Mouse (Mus musculus): ENCODE measurements around the gene Mast4. TPM values are rescaled to one million over a fixed set of nuclear protein-coding genes. Genes with fewer than 3 reads are reported as not detected.

The Mast4 gene
- polyA plus RNA-seq, 1 experiment from 2014 or later: 0.36 TPM

GRCm38 (mm10) chr13:103238034-103238705 is 96.1 kb downstream of the Mast4 start:
- Histone ChIP-seq H3K79me2 (ENCODE audit: inconsistent target) (no peaks in the 10 kb centered on the region), H3K27ac (no peak overlapping the region), H3K36me3 (ENCODE audit: inconsistent target) (no peaks in the 10 kb centered on the region), H3K4me3 (ENCODE audit: inconsistent target) (no peak overlapping the region)
- WGBS (ENCODE audit: missing documents): 91% methylated on average over 7 of the region's 7 CpGs

GRCm38 (mm10) chr13:103232171-103232570 is 102.1 kb downstream of the Mast4 start:
- Histone ChIP-seq H3K79me2 (ENCODE audit: inconsistent target) (no peaks in the 10 kb centered on the region), H3K27ac (no peak overlapping the region), H3K4me3 (ENCODE audit: inconsistent target) (no peak overlapping the region), H3K36me3 (ENCODE audit: inconsistent target) (no peaks in the 10 kb centered on the region)
- 95% methylated on average over 7 of the region's 7 CpGs for WGBS (ENCODE audit: missing documents)

- H3K36me3 ChIP-seq (ENCODE audit: inconsistent target): no peaks in the 10 kb centered on the region
- 89% methylated on average over 3 of the region's 4 CpGs for WGBS (ENCODE audit: missing documents)
- H3K27ac ChIP-seq: no peak overlapping the region
- no peak overlapping the region for H3K4me3 ChIP-seq (ENCODE audit: inconsistent target)
- no peaks in the 10 kb centered on the region for H3K79me2 ChIP-seq (ENCODE audit: inconsistent target)
These were observed 105.2 kb downstream of the Mast4 start for GRCm38 (mm10) chr13:103229069-103229468.

GRCm38 (mm10) chr13:103225895-103226815 is 108.1 kb downstream of the Mast4 start:
- Histone ChIP-seq H3K27ac (no peak overlapping the region), H3K36me3 (ENCODE audit: inconsistent target) (no peaks in the 10 kb centered on the region), H3K79me2 (ENCODE audit: inconsistent target) (no peaks in the 10 kb centered on the region), H3K4me3 (ENCODE audit: inconsistent target) (no peak overlapping the region)
- 45% methylated on average over 17 of the region's 17 CpGs for WGBS (ENCODE audit: missing documents)

GRCm38 (mm10) chr13:103225217-103225894 is 108.9 kb downstream of the Mast4 start:
- Histone ChIP-seq H3K27ac (no peak overlapping the region), H3K36me3 (ENCODE audit: inconsistent target) (no peaks in the 10 kb centered on the region), H3K79me2 (ENCODE audit: inconsistent target) (no peaks in the 10 kb centered on the region), H3K4me3 (ENCODE audit: inconsistent target) (no peak overlapping the region)
- 85% methylated on average over 11 of the region's 11 CpGs for WGBS (ENCODE audit: missing documents)

- 74% methylated on average over 11 of the region's 11 CpGs for WGBS (ENCODE audit: missing documents)
- no peak overlapping the region for H3K27ac ChIP-seq
- no peak overlapping the region for H3K4me3 ChIP-seq (ENCODE audit: inconsistent target)
- H3K36me3 ChIP-seq (ENCODE audit: inconsistent target): no peaks in the 10 kb centered on the region
- H3K79me2 ChIP-seq (ENCODE audit: inconsistent target): no peaks in the 10 kb centered on the region
These were observed 113.7 kb downstream of the Mast4 start for GRCm38 (mm10) chr13:103220479-103221064.

GRCm38 (mm10) chr13:103219999-103220398 is 114.3 kb downstream of the Mast4 start:
- Histone ChIP-seq H3K36me3 (ENCODE audit: inconsistent target) (no peaks in the 10 kb centered on the region), H3K79me2 (ENCODE audit: inconsistent target) (no peaks in the 10 kb centered on the region), H3K4me3 (ENCODE audit: inconsistent target) (no peak overlapping the region), H3K27ac (no peak overlapping the region)
- 71% methylated on average over 2 of the region's 2 CpGs for WGBS (ENCODE audit: missing documents)

- 90% methylated on average over 3 of the region's 3 CpGs for WGBS (ENCODE audit: missing documents)
- Histone ChIP-seq H3K79me2 (ENCODE audit: inconsistent target) (no peaks in the 10 kb centered on the region), H3K36me3 (ENCODE audit: inconsistent target) (no peaks in the 10 kb centered on the region), H3K4me3 (ENCODE audit: inconsistent target) (no peak overlapping the region), H3K27ac (no peak overlapping the region)
These were observed 116.8 kb downstream of the Mast4 start for GRCm38 (mm10) chr13:103217486-103217885.

- WGBS (ENCODE audit: missing documents): 60% methylated on average over 1 of the region's 3 CpGs
- H3K4me3 ChIP-seq (ENCODE audit: inconsistent target): no peak overlapping the region
- no peaks in the 10 kb centered on the region for H3K36me3 ChIP-seq (ENCODE audit: inconsistent target)
- H3K79me2 ChIP-seq (ENCODE audit: inconsistent target): no peaks in the 10 kb centered on the region
- H3K27ac ChIP-seq: no peak overlapping the region
These were observed 119.8 kb downstream of the Mast4 start for GRCm38 (mm10) chr13:103214506-103214905.

- Histone ChIP-seq H3K27ac (no peak overlapping the region), H3K36me3 (ENCODE audit: inconsistent target) (no peaks in the 10 kb centered on the region), H3K79me2 (ENCODE audit: inconsistent target) (no peaks in the 10 kb centered on the region), H3K4me3 (ENCODE audit: inconsistent target) (no peak overlapping the region)
- WGBS (ENCODE audit: missing documents): 32% methylated on average over 6 of the region's 6 CpGs
These were observed 122.3 kb downstream of the Mast4 start for GRCm38 (mm10) chr13:103211953-103212352.

- Histone ChIP-seq H3K36me3 (ENCODE audit: inconsistent target) (no peaks in the 10 kb centered on the region), H3K79me2 (ENCODE audit: inconsistent target) (no peaks in the 10 kb centered on the region), H3K4me3 (ENCODE audit: inconsistent target) (no peak overlapping the region), H3K27ac (no peak overlapping the region)
- 81% methylated on average over 11 of the region's 11 CpGs for WGBS (ENCODE audit: missing documents)
These were observed 122.8 kb downstream of the Mast4 start for GRCm38 (mm10) chr13:103211501-103211941.

GRCm38 (mm10) chr13:103210746-103211145 is 123.6 kb downstream of the Mast4 start:
- H3K27ac ChIP-seq: no peak overlapping the region
- H3K79me2 ChIP-seq (ENCODE audit: inconsistent target): no peaks in the 10 kb centered on the region
- H3K36me3 ChIP-seq (ENCODE audit: inconsistent target): no peaks in the 10 kb centered on the region
- 87% methylated on average over 4 of the region's 4 CpGs for WGBS (ENCODE audit: missing documents)
- H3K4me3 ChIP-seq (ENCODE audit: inconsistent target): no peak overlapping the region

GRCm38 (mm10) chr13:103207199-103207598 is 127.1 kb downstream of the Mast4 start:
- whole genome bisulfite sequencing (ENCODE audit: missing documents): 81% methylated on average over 4 of the region's 4 CpGs
- no peak overlapping the region for H3K4me3 ChIP-seq (ENCODE audit: inconsistent target)
- H3K79me2 ChIP-seq (ENCODE audit: inconsistent target): no peaks in the 10 kb centered on the region
- no peak overlapping the region for H3K27ac ChIP-seq
- H3K36me3 ChIP-seq (ENCODE audit: inconsistent target): no peaks in the 10 kb centered on the region

- 92% methylated on average over 9 of the region's 9 CpGs for WGBS (ENCODE audit: missing documents)
- H3K27ac ChIP-seq: no peak overlapping the region
- H3K4me3 ChIP-seq (ENCODE audit: inconsistent target): no peak overlapping the region
- no peaks in the 10 kb centered on the region for H3K36me3 ChIP-seq (ENCODE audit: inconsistent target)
- H3K79me2 ChIP-seq (ENCODE audit: inconsistent target): no peaks in the 10 kb centered on the region
These were observed 127.7 kb downstream of the Mast4 start for GRCm38 (mm10) chr13:103206644-103207043.
